In the genomic region with DNA sequence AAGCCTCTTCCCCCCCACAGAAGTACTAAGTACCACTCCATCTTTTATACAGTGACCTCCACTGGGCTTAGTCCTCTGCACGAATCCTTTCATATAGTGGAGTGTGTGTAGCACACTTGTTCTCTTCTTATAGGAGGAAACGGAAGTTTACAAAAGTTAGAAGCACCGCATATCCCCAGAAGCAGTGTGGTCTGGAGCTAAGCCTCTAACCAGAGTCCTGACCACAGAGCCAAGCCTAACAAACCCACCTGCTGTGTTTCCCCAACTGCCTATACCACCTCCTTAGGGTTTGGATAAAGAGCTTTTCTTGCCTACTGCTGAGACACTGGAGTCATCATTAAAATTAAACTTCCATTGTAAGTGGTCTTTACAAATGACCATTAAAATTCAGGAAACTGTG, we compare ENCODE assay signal across 17 mouse cellular contexts.
"Had no signal": no experiment of that assay in that cellular context is flagged by ENCODE, and none has a peak within 500 bp of the region (broad histone marks: within the 10 kb centered on the region; RNA-seq: fewer than 3 reads in every experiment).

No protein-coding gene starts in this region.

- H3K4me1 ChIP-seq: liver, embryonic 13.5 days; liver, embryonic 15.5 days; lung, embryonic 15.5 days; neural tube, embryonic 13.5 days; neural tube, embryonic 15.5 days had no signal

- H3K4me3 ChIP-seq: liver, embryonic 13.5 days; liver, embryonic 15.5 days; lung, embryonic 15.5 days; midbrain, embryonic 10.5 days; neural tube, embryonic 13.5 days; neural tube, embryonic 15.5 days had no signal

- H3K27ac ChIP-seq: liver, embryonic 13.5 days; liver, embryonic 15.5 days; lung, embryonic 15.5 days; macrophage; midbrain, embryonic 10.5 days; neural tube, embryonic 13.5 days; neural tube, embryonic 15.5 days had no signal

- DNase-seq: liver, embryonic 13.5 days; liver, postnatal 0 days; lung, adult 2 months; lung, postnatal 14 days; lung, postnatal 36 days; midbrain, embryonic 14.5 days; right cerebral cortex, postnatal 14 days; thymus, adult 18-20 months; thymus, postnatal 25 days had no signal

- H3K36me3 ChIP-seq: liver, embryonic 13.5 days; liver, embryonic 15.5 days; lung, embryonic 15.5 days; midbrain, embryonic 10.5 days; neural tube, embryonic 13.5 days; neural tube, embryonic 15.5 days had no signal

- H3K9ac ChIP-seq: liver, embryonic 13.5 days; liver, embryonic 15.5 days; liver, postnatal 0 days; lung, embryonic 15.5 days; neural tube, embryonic 13.5 days; neural tube, embryonic 15.5 days had no signal

- H3K9me3 ChIP-seq: liver, embryonic 13.5 days; liver, embryonic 15.5 days; lung, embryonic 15.5 days; neural tube, embryonic 15.5 days had no signal

- H3K4me2 ChIP-seq: liver, embryonic 11.5 days; liver, embryonic 13.5 days; liver, embryonic 15.5 days; lung, embryonic 15.5 days; neural tube, embryonic 13.5 days; neural tube, embryonic 15.5 days had no signal

- ATAC-seq: liver, postnatal 0 days; lung, postnatal 0 days had no signal

- H3K27me3 ChIP-seq: liver, embryonic 13.5 days; liver, embryonic 15.5 days; lung, embryonic 15.5 days; neural tube, embryonic 13.5 days; neural tube, embryonic 15.5 days had no signal
